In genomic region chr5:134986298-134987268, GRCm38 (mm10) we compare ENCODE assay signal across 8 mouse cellular contexts. TPM values are rescaled to one million over a fixed set of nuclear protein-coding genes. Genes with fewer than 3 reads are reported as not detected.
DNase-seq lines count a peak whose midpoint lies in the region; ATAC-seq and TF ChIP-seq lines count a peak whose summit lies in the region.

No protein-coding gene starts in this region.

- peak; percentile 10; the same call in 1 of the 2 replicates for ATAC-seq in heart, postnatal 0 days (ENCODE audit: insufficient read depth, low read depth)
- no peak for ATAC-seq in embryonic facial prominence, embryonic 12.5 days (ENCODE audit: insufficient number of reproducible peaks, insufficient read depth, low FRiP score, low TSS enrichment)
- ATAC-seq in midbrain, embryonic 13.5 days: peak; percentile 41; the same call in 1 of the 2 replicates

- H3K27ac ChIP-seq in heart, postnatal 0 days (ENCODE audit: low read depth): no peak overlapping the region
- H3K27ac ChIP-seq in embryonic facial prominence, embryonic 12.5 days: 0 out of 2 replicates have a peak overlapping the region, but pooled peaks have one; percentile 9
- no peak overlapping the region for H3K27ac ChIP-seq in midbrain, embryonic 13.5 days

- H3K4me3 ChIP-seq in heart, postnatal 0 days (ENCODE audit: low read depth, low read length): peak overlapping the region; percentile 27
- peak overlapping the region; percentile 29 for H3K4me3 ChIP-seq in embryonic facial prominence, embryonic 12.5 days
- H3K4me3 ChIP-seq in midbrain, embryonic 13.5 days (replicated peaks): peak overlapping the region; percentile 27

- peak overlapping the region; percentile 39 for H3K4me2 ChIP-seq in heart, postnatal 0 days (ENCODE audit: low read depth, low read length)
- peak overlapping the region; percentile 40 for H3K4me2 ChIP-seq in embryonic facial prominence, embryonic 12.5 days (replicated peaks)
- H3K4me2 ChIP-seq in midbrain, embryonic 13.5 days (replicated peaks): peak overlapping the region; percentile 48

- no peak for DNase-seq in heart, postnatal 0 days (ENCODE audit: low spot score)
- DNase-seq in heart, postnatal 14 days: no peak
- peak; percentile 41 for DNase-seq in kidney, postnatal 10 days
- DNase-seq in adrenal gland, adult 2 months: no peak
- DNase-seq in ovary, postnatal 10 days (ENCODE audit: low spot score): no peak
- DNase-seq in spleen, postnatal 10 days (ENCODE audit: low spot score in 2 of 2): no peak

- H3K4me1 ChIP-seq in heart, postnatal 0 days (ENCODE audit: control insufficient read depth, insufficient read depth): no peaks in the 10 kb centered on the region
- H3K4me1 ChIP-seq in embryonic facial prominence, embryonic 12.5 days: peaks cover 17% of the 10 kb centered on the region
- H3K4me1 ChIP-seq in midbrain, embryonic 13.5 days (replicated peaks): peaks cover 25% of the 10 kb centered on the region

- no peaks in the 10 kb centered on the region for H3K36me3 ChIP-seq in heart, postnatal 0 days (replicated peaks; ENCODE audit: control insufficient read depth, insufficient read depth, low read length)
- H3K36me3 ChIP-seq in embryonic facial prominence, embryonic 12.5 days: no peaks in the 10 kb centered on the region
- H3K36me3 ChIP-seq in midbrain, embryonic 13.5 days: no peaks in the 10 kb centered on the region

- intact Hi-C loops in heart, postnatal 14 days (cut with DNase I): no loop called here

- no peak for TF ChIP-seq EP300 in heart, postnatal 0 days (IDR thresholded peaks at IDR 0.05; ENCODE audit: low read depth)

- 5% methylated on average over 78 of the region's 79 CpGs for WGBS in heart, postnatal 0 days
- WGBS in embryonic facial prominence, embryonic 12.5 days: 3% methylated on average over 79 of the region's 79 CpGs
- 3% methylated on average over 79 of the region's 79 CpGs for WGBS in midbrain, embryonic 13.5 days

- H3K9ac ChIP-seq in heart, postnatal 0 days (replicated peaks; ENCODE audit: low read depth, low read length): no peak overlapping the region
- H3K9ac ChIP-seq in embryonic facial prominence, embryonic 12.5 days: peak overlapping the region; percentile 5
- no peak overlapping the region; the same call in 1 of the 2 replicates for H3K9ac ChIP-seq in midbrain, embryonic 13.5 days (replicated peaks)

- H3K9me3 ChIP-seq in heart, postnatal 0 days (replicated peaks; ENCODE audit: control insufficient read depth, low read length): no peaks in the 10 kb centered on the region
- H3K9me3 ChIP-seq in embryonic facial prominence, embryonic 12.5 days: no peaks in the 10 kb centered on the region
- no peaks in the 10 kb centered on the region for H3K9me3 ChIP-seq in midbrain, embryonic 13.5 days

- peaks cover 62% of the 10 kb centered on the region for H3K27me3 ChIP-seq in heart, postnatal 0 days (ENCODE audit: control insufficient read depth, insufficient read depth, low read length)
- peaks cover 57% of the 10 kb centered on the region for H3K27me3 ChIP-seq in embryonic facial prominence, embryonic 12.5 days
- H3K27me3 ChIP-seq in midbrain, embryonic 13.5 days: peaks cover 61% of the 10 kb centered on the region

- TF ChIP-seq CTCF in heart, postnatal 0 days (IDR thresholded peaks at IDR 0.05; ENCODE audit: low read depth): no peak

RNA-seq across cellular contexts. Expression of gene Cldn3, which starts 0.6 kb away (rescaled TPM):
- total RNA-seq in heart, postnatal 0 days (2014; rRNA removed; ENCODE audit: low replicate concordance): 3.8 and 15.2 TPM in 2 replicates
- polyA plus RNA-seq in heart, postnatal 0 days (2015; fragmentation: Nextera tagmentation; extraction: Ambion mirVana): 1.4 and 4.5 TPM in 2 replicates
- total RNA-seq in heart, postnatal 14 days (2021): 1 to 10 TPM in 1 of 2 experiments, under 1 TPM in 1; 0.22 to 1.4 TPM
- polyA plus RNA-seq in embryonic facial prominence, embryonic 12.5 days (2016; fragmentation: Nextera tagmentation; extraction: Ambion mirVana): 14.8 and 20.5 TPM in 2 replicates
- 1.7 and 1.8 TPM in 2 replicates for polyA plus RNA-seq in midbrain, embryonic 13.5 days (2015; fragmentation: Nextera tagmentation; extraction: Ambion mirVana)
- total RNA-seq in adrenal gland, adult 2 months (2021): under 1 TPM; 0.62 to 0.75 TPM
- polyA plus RNA-seq in adrenal gland, adult 2 months (2012; rRNA removed): 2.9 and 3.7 TPM in 2 replicates

RNA-seq across cellular contexts. Expression of gene Abhd11, which starts 22.4 kb away (rescaled TPM):
- total RNA-seq in heart, postnatal 0 days (2014; rRNA removed; ENCODE audit: low replicate concordance): 55.6 and 60.8 TPM in 2 replicates
- 99.5 and 100 TPM in 2 replicates for polyA plus RNA-seq in heart, postnatal 0 days (2015; fragmentation: Nextera tagmentation; extraction: Ambion mirVana)
- total RNA-seq in heart, postnatal 14 days (2021): 10 to 100 TPM; 61.4 to 65.0 TPM
- polyA plus RNA-seq in embryonic facial prominence, embryonic 12.5 days (2016; fragmentation: Nextera tagmentation; extraction: Ambion mirVana): 49.8 and 51.9 TPM in 2 replicates
- 50.7 and 51.2 TPM in 2 replicates for polyA plus RNA-seq in midbrain, embryonic 13.5 days (2015; fragmentation: Nextera tagmentation; extraction: Ambion mirVana)
- total RNA-seq in adrenal gland, adult 2 months (2021): 10 to 100 TPM; 51.7 to 52.4 TPM
- polyA plus RNA-seq in adrenal gland, adult 2 months (2012; rRNA removed): 90.8 and 100.0 TPM in 2 replicates

RNA-seq across cellular contexts. Expression of gene Stx1a, which starts 36.7 kb away (rescaled TPM):
- total RNA-seq in heart, postnatal 0 days (2014; rRNA removed; ENCODE audit: low replicate concordance): 2.3 and 3.7 TPM in 2 replicates
- 2.3 and 2.5 TPM in 2 replicates for polyA plus RNA-seq in heart, postnatal 0 days (2015; fragmentation: Nextera tagmentation; extraction: Ambion mirVana)
- total RNA-seq in heart, postnatal 14 days (2021): 1 to 10 TPM; 2.6 to 4.3 TPM
- 20.4 and 20.7 TPM in 2 replicates for polyA plus RNA-seq in embryonic facial prominence, embryonic 12.5 days (2016; fragmentation: Nextera tagmentation; extraction: Ambion mirVana)
- 63.4 and 69.7 TPM in 2 replicates for polyA plus RNA-seq in midbrain, embryonic 13.5 days (2015; fragmentation: Nextera tagmentation; extraction: Ambion mirVana)
- 1 to 10 TPM; 5.9 to 7.5 TPM for total RNA-seq in adrenal gland, adult 2 months (2021)
- polyA plus RNA-seq in adrenal gland, adult 2 months (2012; rRNA removed): 23.2 and 31.8 TPM in 2 replicates

RNA-seq across cellular contexts. Expression of gene Cldn4, which starts 39.8 kb away (rescaled TPM):
- 0.12 and 10.2 TPM in 2 replicates for total RNA-seq in heart, postnatal 0 days (2014; rRNA removed; ENCODE audit: low replicate concordance)
- 0.18 TPM in 1 of 2 replicates, not detected in the other for polyA plus RNA-seq in heart, postnatal 0 days (2015; fragmentation: Nextera tagmentation; extraction: Ambion mirVana)
- under 1 TPM; 0.14 to 0.59 TPM for total RNA-seq in heart, postnatal 14 days (2021)
- 11.8 and 14.6 TPM in 2 replicates for polyA plus RNA-seq in embryonic facial prominence, embryonic 12.5 days (2016; fragmentation: Nextera tagmentation; extraction: Ambion mirVana)
- not detected in 2 replicates for polyA plus RNA-seq in midbrain, embryonic 13.5 days (2015; fragmentation: Nextera tagmentation; extraction: Ambion mirVana)
- total RNA-seq in adrenal gland, adult 2 months (2021): not detected
- polyA plus RNA-seq in adrenal gland, adult 2 months (2012; rRNA removed): 0.06 TPM in 1 of 2 replicates, not detected in the other

RNA-seq across cellular contexts. Expression of gene Mettl27, which starts 54.4 kb away (rescaled TPM):
- 4.6 and 9.4 TPM in 2 replicates for total RNA-seq in heart, postnatal 0 days (2014; rRNA removed; ENCODE audit: low replicate concordance)
- polyA plus RNA-seq in heart, postnatal 0 days (2015; fragmentation: Nextera tagmentation; extraction: Ambion mirVana): 6.4 and 8.3 TPM in 2 replicates
- total RNA-seq in heart, postnatal 14 days (2021): 1 to 10 TPM; 5.7 to 5.9 TPM
- 21.7 and 21.8 TPM in 2 replicates for polyA plus RNA-seq in embryonic facial prominence, embryonic 12.5 days (2016; fragmentation: Nextera tagmentation; extraction: Ambion mirVana)
- 7.5 and 7.7 TPM in 2 replicates for polyA plus RNA-seq in midbrain, embryonic 13.5 days (2015; fragmentation: Nextera tagmentation; extraction: Ambion mirVana)
- total RNA-seq in adrenal gland, adult 2 months (2021): 10 to 100 TPM; 23.5 to 33.1 TPM
- 22.5 and 39.1 TPM in 2 replicates for polyA plus RNA-seq in adrenal gland, adult 2 months (2012; rRNA removed)
